Mouse (Mus musculus): ENCODE data around the gene Cmtr1. TPM values are rescaled to one million over a fixed set of nuclear protein-coding genes. Genes with fewer than 3 reads are reported as not detected.

Gene Cmtr1
- polyA plus RNA-seq, 1 experiment = 55.7 TPM

- H3K79me2 ChIP-seq (ENCODE audit: control insufficient read depth, insufficient read depth) = no peaks in the 10 kb centered on the region
- no peak for TF ChIP-seq MAX (IDR thresholded peaks at IDR 0.05; ENCODE audit: low read depth)
- no peak for TF ChIP-seq CEBPB (IDR thresholded peaks at IDR 0.05; ENCODE audit: insufficient read depth, poor library complexity, severe bottlenecking)
- no peak for TF ChIP-seq POLR2A (IDR thresholded peaks at IDR 0.05; ENCODE audit: insufficient read length, low read depth)
- TF ChIP-seq POLR2AphosphoS2 (IDR thresholded peaks at IDR 0.05; ENCODE audit: insufficient read length, low read depth) = no peak
- no peak overlapping the region for H3ac ChIP-seq (ENCODE audit: control insufficient read depth, insufficient read length)
- H3K27me3 ChIP-seq (ENCODE audit: control insufficient read depth, insufficient read depth, insufficient read length) = no peaks in the 10 kb centered on the region
- H3K4me2 ChIP-seq (ENCODE audit: low read depth) = no peak overlapping the region
- H3K4me3 ChIP-seq = no peak overlapping the region
- peaks cover 60% of the 10 kb centered on the region for H3K36me3 ChIP-seq (ENCODE audit: control insufficient read depth, insufficient read depth)
Observed at GRCm38 (mm10) chr17:29680174-29680573, 19.8 kb downstream of the Cmtr1 start.

- TF ChIP-seq POLR2A (IDR thresholded peaks at IDR 0.05; ENCODE audit: insufficient read length, low read depth) = no peak
- TF ChIP-seq MYOD1 (IDR thresholded peaks at IDR 0.05; ENCODE audit: control insufficient read depth in 1 of 3, insufficient read length in 2 of 3, low read depth in 2 of 3) = no peak
- no peak for TF ChIP-seq POLR2AphosphoS2 (IDR thresholded peaks at IDR 0.05; ENCODE audit: insufficient read length, low read depth)
- no peak for TF ChIP-seq MYOG (IDR thresholded peaks at IDR 0.05; ENCODE audit: control insufficient read depth in 1 of 3, insufficient read depth in 1 of 3, insufficient read length in 2 of 3, low read depth in 2 of 3)
- TF ChIP-seq E2F4 (IDR thresholded peaks at IDR 0.05; ENCODE audit: insufficient read depth) = no peak
- no peak for TF ChIP-seq TCF12 (IDR thresholded peaks at IDR 0.05; ENCODE audit: insufficient read depth, poor library complexity, severe bottlenecking)
- no peak for TF ChIP-seq CEBPB (IDR thresholded peaks at IDR 0.05; ENCODE audit: insufficient read depth, poor library complexity, severe bottlenecking)
- no peak for TF ChIP-seq SRF (IDR thresholded peaks at IDR 0.05; ENCODE audit: control insufficient read depth, insufficient read length, low read depth)
- TF ChIP-seq REST (IDR thresholded peaks at IDR 0.05; ENCODE audit: insufficient read depth, insufficient read length) = no peak
- TF ChIP-seq TCF3 (IDR thresholded peaks at IDR 0.05; ENCODE audit: insufficient read length, low read depth) = no peak
- TF ChIP-seq MAX (IDR thresholded peaks at IDR 0.05; ENCODE audit: low read depth) = no peak
- TF ChIP-seq USF1 (IDR thresholded peaks at IDR 0.05; ENCODE audit: low read depth) = no peak
- H3K4me3 ChIP-seq = no peak overlapping the region
- no peaks in the 10 kb centered on the region for H3K27me3 ChIP-seq (ENCODE audit: control insufficient read depth, insufficient read depth, insufficient read length)
- no peak overlapping the region for H3ac ChIP-seq (ENCODE audit: control insufficient read depth, insufficient read length)
- no peak overlapping the region for H3K4me2 ChIP-seq (ENCODE audit: low read depth)
- no peaks in the 10 kb centered on the region for H3K79me2 ChIP-seq (ENCODE audit: control insufficient read depth, insufficient read depth)
- H3K36me3 ChIP-seq (ENCODE audit: control insufficient read depth, insufficient read depth) = peaks cover 56% of the 10 kb centered on the region
Observed at GRCm38 (mm10) chr17:29680921-29681320, 20.5 kb downstream of the Cmtr1 start.

- no peak overlapping the region for H3K4me2 ChIP-seq (ENCODE audit: low read depth)
- no peaks in the 10 kb centered on the region for H3K27me3 ChIP-seq (ENCODE audit: control insufficient read depth, insufficient read depth, insufficient read length)
- H3K79me2 ChIP-seq (ENCODE audit: control insufficient read depth, insufficient read depth) = no peaks in the 10 kb centered on the region
- no peak overlapping the region for H3K4me3 ChIP-seq
- H3K36me3 ChIP-seq (ENCODE audit: control insufficient read depth, insufficient read depth) = peaks cover 50% of the 10 kb centered on the region
- TF ChIP-seq POLR2AphosphoS2 (IDR thresholded peaks at IDR 0.05; ENCODE audit: insufficient read length, low read depth) = no peak
- TF ChIP-seq USF1 (IDR thresholded peaks at IDR 0.05; ENCODE audit: low read depth) = no peak
- TF ChIP-seq MYOD1 (IDR thresholded peaks at IDR 0.05; ENCODE audit: control insufficient read depth in 1 of 3, insufficient read length in 2 of 3, low read depth in 2 of 3) = no peak
- TF ChIP-seq SRF (IDR thresholded peaks at IDR 0.05; ENCODE audit: control insufficient read depth, insufficient read length, low read depth) = no peak
- TF ChIP-seq E2F4 (IDR thresholded peaks at IDR 0.05; ENCODE audit: insufficient read depth) = no peak
- H3ac ChIP-seq (ENCODE audit: control insufficient read depth, insufficient read length) = no peak overlapping the region
Observed at GRCm38 (mm10) chr17:29681669-29682068, 21.3 kb downstream of the Cmtr1 start.

- Histone ChIP-seq H3K36me3 (ENCODE audit: control insufficient read depth, insufficient read depth) (peaks cover 44% of the 10 kb centered on the region), H3K79me2 (ENCODE audit: control insufficient read depth, insufficient read depth) (no peaks in the 10 kb centered on the region), H3K4me3 (no peak overlapping the region), H3K4me2 (ENCODE audit: low read depth) (no peak overlapping the region), H3K27me3 (ENCODE audit: control insufficient read depth, insufficient read depth, insufficient read length) (no peaks in the 10 kb centered on the region), H3ac (ENCODE audit: control insufficient read depth, insufficient read length) (no peak overlapping the region)
- no peak for TF ChIP-seq USF1 (IDR thresholded peaks at IDR 0.05; ENCODE audit: low read depth)
- no peak for TF ChIP-seq POLR2A (IDR thresholded peaks at IDR 0.05; ENCODE audit: insufficient read length, low read depth)
- no peak for TF ChIP-seq POLR2AphosphoS2 (IDR thresholded peaks at IDR 0.05; ENCODE audit: insufficient read length, low read depth)
- TF ChIP-seq CEBPB (IDR thresholded peaks at IDR 0.05; ENCODE audit: insufficient read depth, poor library complexity, severe bottlenecking) = no peak
- TF ChIP-seq MAX (IDR thresholded peaks at IDR 0.05; ENCODE audit: low read depth) = no peak
- no peak for TF ChIP-seq SRF (IDR thresholded peaks at IDR 0.05; ENCODE audit: control insufficient read depth, insufficient read length, low read depth)
- no peak for TF ChIP-seq MYOD1 (IDR thresholded peaks at IDR 0.05; ENCODE audit: control insufficient read depth in 1 of 3, insufficient read length in 2 of 3, low read depth in 2 of 3)
- TF ChIP-seq E2F4 (IDR thresholded peaks at IDR 0.05; ENCODE audit: insufficient read depth) = no peak
Observed at GRCm38 (mm10) chr17:29682261-29682660, 21.9 kb downstream of the Cmtr1 start.

- no peaks in the 10 kb centered on the region for H3K79me2 ChIP-seq (ENCODE audit: control insufficient read depth, insufficient read depth)
- H3K36me3 ChIP-seq (ENCODE audit: control insufficient read depth, insufficient read depth) = peaks cover 36% of the 10 kb centered on the region
- H3K27me3 ChIP-seq (ENCODE audit: control insufficient read depth, insufficient read depth, insufficient read length) = no peaks in the 10 kb centered on the region
- no peak overlapping the region for H3ac ChIP-seq (ENCODE audit: control insufficient read depth, insufficient read length)
- no peak overlapping the region for H3K4me3 ChIP-seq
- H3K4me2 ChIP-seq (ENCODE audit: low read depth) = no peak overlapping the region
- TF ChIP-seq USF1 (IDR thresholded peaks at IDR 0.05; ENCODE audit: low read depth) (no peak), POLR2A (IDR thresholded peaks at IDR 0.05; ENCODE audit: insufficient read length, low read depth) (no peak), MYOG (IDR thresholded peaks at IDR 0.05; ENCODE audit: control insufficient read depth in 1 of 3, insufficient read depth in 1 of 3, insufficient read length in 2 of 3, low read depth in 2 of 3) (no peak), MYOD1 (IDR thresholded peaks at IDR 0.05; ENCODE audit: control insufficient read depth in 1 of 3, insufficient read length in 2 of 3, low read depth in 2 of 3) (no peak), MAX (IDR thresholded peaks at IDR 0.05; ENCODE audit: low read depth) (no peak), POLR2AphosphoS2 (IDR thresholded peaks at IDR 0.05; ENCODE audit: insufficient read length, low read depth) (no peak), SRF (IDR thresholded peaks at IDR 0.05; ENCODE audit: control insufficient read depth, insufficient read length, low read depth) (no peak), E2F4 (IDR thresholded peaks at IDR 0.05; ENCODE audit: insufficient read depth) (no peak)
Observed at GRCm38 (mm10) chr17:29683127-29683526, 22.7 kb downstream of the Cmtr1 start.

Measured in myocyte (in vitro differentiated cells).